Mouse (Mus musculus) G1E (cell line): ENCODE data around the gene Trex1. TPM values are rescaled to one million over a fixed set of nuclear protein-coding genes. Genes with fewer than 3 reads are reported as not detected.

Experiments
- ATAC-seq: 2 replicates; pipeline ENCODE4 v1.8.0; 2016; ENCODE audit warnings: mild to moderate bottlenecking; ENCODE audit not compliant: insufficient number of reproducible peaks, poor library complexity, low FRiP score, severe bottlenecking; ENCODE audit errors: extremely low read depth
- DNase-seq: peaks from one replicate; pipeline ENCODE4 v3.0.0; 2012; ENCODE audit warnings: low spot score
- H3K27me3 ChIP-seq: 2 replicates; pipeline ENCODE4 v1.6.1; 2012; ENCODE audit warnings: mild to moderate bottlenecking, low read length, inconsistent platforms; ENCODE audit not compliant: insufficient read depth
- H3K36me3 ChIP-seq: replicated peaks from 2 replicates; pipeline ENCODE3; 2012; ENCODE audit warnings: mild to moderate bottlenecking, inconsistent platforms
- H3K4me1 ChIP-seq: 2 replicates; pipeline ENCODE4 v1.6.1; 2012; ENCODE audit warnings: low read depth, low read length, inconsistent platforms, mixed read lengths; ENCODE audit not compliant: insufficient read depth
- H3K4me3 ChIP-seq: 2 replicates; pipeline ENCODE4 v1.5.1; 2012; ENCODE audit warnings: low read depth, mild to moderate bottlenecking, inconsistent platforms, low read length, moderate library complexity, mixed read lengths
- H3K9me3 ChIP-seq: replicated peaks from 2 replicates; pipeline ENCODE4 v1.6.1; 2012; ENCODE audit warnings: inconsistent platforms
- CTCF ChIP-seq: IDR thresholded peaks from 2 replicates; pipeline ENCODE4 v1.5.1; 2012; ENCODE audit warnings: low read depth, low read length, inconsistent platforms, mixed read lengths
- GATA1 ChIP-seq: IDR thresholded peaks from 2 replicates; pipeline ENCODE4 v1.6.1; 2012; ENCODE audit warnings: borderline replicate concordance, low read length, inconsistent platforms, mixed read lengths
- GATA2 ChIP-seq: IDR thresholded peaks from 2 replicates; pipeline ENCODE4 v1.6.1; 2012; ENCODE audit warnings: low read depth, low read length, inconsistent platforms, borderline replicate concordance
- POLR2AphosphoS5 ChIP-seq: IDR thresholded peaks from 2 replicates; pipeline ENCODE4 v1.6.1; 2012; ENCODE audit warnings: low read depth, low read length, inconsistent platforms; ENCODE audit not compliant: insufficient replicate concordance
- TAL1 ChIP-seq: conservative IDR thresholded peaks from 2 replicates; pipeline ENCODE4 v1.6.1; 2012; ENCODE audit warnings: low read depth, low read length, inconsistent platforms, mixed read lengths
- polyA plus RNA-seq: library from polyadenylated mRNA; stranded (reverse); fragments of >175 nt; gene quantifications from 2 replicates; pipeline ENCODE4 v1.2.3, GENCODE M21; 2012
- total RNA-seq, 2 experiments: library from RNA; stranded (forward) in 1 of 2; stranded (reverse) in 1 of 2; fragments of 200-1000 nt in 1 of 2; fragments of >200 nt in 1 of 2; fragmentation: Nextera tagmentation in 1 of 2; gene quantifications; 2 replicates each; pipeline ENCODE4 v1.2.3; 2014 to 2017

The Trex1 gene
- total and polyA plus RNA-seq, 3 experiments = 9.6 to 27.4 (median 12.2) TPM

DNA sequence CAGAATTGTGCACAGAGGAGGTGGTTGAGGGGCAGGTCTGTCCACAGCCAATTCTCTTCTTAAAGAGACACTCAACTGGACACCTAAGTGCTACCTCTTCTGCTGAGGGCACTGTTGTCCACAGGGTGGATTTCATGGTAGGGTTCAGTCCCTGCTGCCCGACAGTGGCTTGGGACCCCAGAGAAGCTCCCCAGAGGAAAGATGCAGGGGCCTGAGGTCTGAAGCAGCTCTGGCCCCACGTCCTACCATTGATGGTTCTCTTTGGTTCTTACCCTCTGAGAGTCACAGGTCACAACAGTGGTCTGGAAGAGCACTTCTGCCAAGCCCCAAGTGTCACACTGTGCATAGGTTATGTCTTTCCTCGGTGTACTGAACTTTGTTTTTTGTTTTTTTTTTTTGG is 6.2 kb downstream of the Trex1 start:
- Histone ChIP-seq H3K4me1 (peaks cover 68% of the 10 kb centered on the region), H3K4me3 (no peak overlapping the region), H3K9me3 (no peaks in the 10 kb centered on the region), H3K27me3 (no peaks in the 10 kb centered on the region), H3K36me3 (peaks cover 62% of the 10 kb centered on the region)
- ATAC-seq (no peak), DNase-seq (no peak)
- no peak for TF ChIP-seq GATA2
- TF ChIP-seq GATA1 = no peak
- no peak for TF ChIP-seq CTCF
- TF ChIP-seq TAL1 = no peak
- TF ChIP-seq POLR2AphosphoS5 = no peak

DNA sequence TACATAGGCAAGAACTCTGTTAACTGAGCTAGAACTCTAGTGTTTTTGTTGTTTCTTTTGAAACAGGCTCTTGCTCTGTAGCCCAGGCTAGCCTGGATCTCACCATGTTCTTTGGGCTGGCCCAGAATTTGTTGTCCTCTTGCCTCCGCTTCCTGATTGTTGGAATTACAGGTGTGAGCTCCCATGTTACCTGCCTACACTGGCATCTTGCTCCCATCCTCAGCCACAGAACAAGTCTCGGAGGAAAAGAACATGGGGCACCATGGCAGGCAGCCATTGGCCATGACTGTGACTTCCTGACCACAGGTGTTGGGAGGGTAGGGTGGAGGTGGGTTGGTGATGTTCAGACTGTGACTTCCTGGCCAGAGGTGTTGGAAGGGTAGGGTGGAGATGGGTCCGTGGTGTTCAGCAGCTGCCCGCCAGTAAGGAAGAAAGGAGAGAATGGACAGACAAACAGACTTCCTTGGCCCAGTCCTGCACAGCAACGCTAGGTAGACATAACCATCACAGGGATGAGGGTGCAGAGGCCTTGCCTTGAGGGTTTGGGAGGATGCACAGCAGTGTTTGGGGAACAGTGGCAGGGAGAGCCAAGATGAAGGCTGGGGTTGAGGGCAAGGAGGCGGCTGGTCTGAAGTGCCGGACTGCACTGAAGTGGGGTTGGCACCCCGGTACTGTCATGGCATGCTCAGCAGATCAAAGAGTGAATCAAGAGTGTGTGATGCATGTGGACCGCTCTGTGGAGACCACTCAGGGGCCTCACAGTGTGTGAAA is 6.9 kb downstream of the Trex1 start:
- no peaks in the 10 kb centered on the region for H3K27me3 ChIP-seq
- no peaks in the 10 kb centered on the region for H3K9me3 ChIP-seq
- peaks cover 61% of the 10 kb centered on the region for H3K4me1 ChIP-seq
- no peak for ATAC-seq
- peaks cover 55% of the 10 kb centered on the region for H3K36me3 ChIP-seq
- 0 out of 2 replicates have a peak overlapping the region, but pooled peaks have one; percentile 4 for H3K4me3 ChIP-seq
- DNase-seq = no peak
- TF ChIP-seq GATA1 (no peak), GATA2 (no peak), CTCF (no peak), TAL1 (no peak), POLR2AphosphoS5 (no peak)

DNA sequence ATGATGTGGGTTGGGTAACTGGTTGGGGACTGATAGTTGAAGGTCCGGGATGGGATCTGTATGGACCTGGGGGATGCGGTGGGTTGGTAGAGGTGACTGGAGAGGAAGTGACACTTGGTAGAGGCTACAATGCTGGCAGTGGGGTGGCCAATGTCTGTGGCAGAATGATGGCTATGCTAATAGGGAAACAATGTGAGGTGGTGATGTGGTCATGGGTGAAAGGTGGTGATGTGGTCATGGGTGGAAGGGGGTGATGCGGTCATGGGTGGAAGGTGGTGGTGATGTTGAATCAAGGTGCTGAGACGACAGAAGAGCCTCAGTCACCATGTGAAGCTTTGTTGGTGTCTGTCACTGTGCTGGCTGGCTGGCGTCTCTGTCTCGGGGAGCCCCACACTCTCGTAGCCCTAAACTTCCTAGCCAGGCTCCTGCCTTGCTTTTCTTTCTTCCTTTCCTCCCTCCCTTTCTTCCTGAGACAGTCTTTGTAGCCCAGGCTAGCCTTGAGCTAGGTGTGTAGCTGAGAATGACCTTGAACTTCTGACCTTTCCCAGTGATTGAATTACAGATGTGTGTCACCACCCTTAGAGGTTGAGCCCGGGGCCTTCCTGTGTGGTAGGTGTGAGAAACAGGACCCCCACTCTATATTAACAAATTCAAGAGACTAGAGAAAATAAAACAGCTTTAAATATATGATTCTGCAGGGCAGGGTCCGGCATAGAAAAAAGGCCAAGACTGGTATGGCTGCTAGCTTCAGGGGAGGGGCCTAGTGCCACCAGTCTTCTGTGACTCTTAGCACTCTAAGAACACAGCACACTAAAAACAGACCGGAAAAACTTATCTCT is 7.7 kb downstream of the Trex1 start:
- peaks cover 53% of the 10 kb centered on the region for H3K4me1 ChIP-seq
- DNase-seq (no peak), ATAC-seq (no peak)
- H3K4me3 ChIP-seq = no peak overlapping the region
- peaks cover 47% of the 10 kb centered on the region for H3K36me3 ChIP-seq
- no peaks in the 10 kb centered on the region for H3K9me3 ChIP-seq
- H3K27me3 ChIP-seq = no peaks in the 10 kb centered on the region
- TF ChIP-seq GATA1 (no peak), CTCF (no peak), TAL1 (no peak), GATA2 (no peak), POLR2AphosphoS5 (no peak)

DNA sequence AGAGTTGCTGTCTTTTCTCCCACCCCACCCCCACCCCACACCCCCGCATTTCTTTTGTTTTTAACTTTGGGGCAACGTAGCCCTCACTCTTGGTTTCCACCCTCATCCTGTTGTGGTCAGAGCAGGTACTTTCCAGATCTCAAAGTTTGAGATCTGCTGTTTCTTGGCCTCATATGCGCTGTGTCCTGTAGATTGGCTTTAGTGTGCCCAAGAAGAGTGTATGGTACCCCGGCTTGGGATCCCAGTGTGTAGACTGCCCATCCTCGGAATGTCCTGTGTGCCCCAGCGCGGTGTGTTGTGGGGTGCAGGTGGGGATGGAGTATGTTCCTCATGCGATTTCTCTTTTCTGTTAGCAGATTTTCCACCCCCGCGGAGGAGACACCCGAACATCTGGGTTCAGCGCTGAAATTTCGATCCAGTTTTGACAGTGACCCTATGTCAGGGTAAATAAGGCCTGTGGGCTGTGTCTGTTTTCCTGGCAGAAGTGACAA is 8.5 kb downstream of the Trex1 start:
- ATAC-seq (no peak), DNase-seq (no peak)
- H3K36me3 ChIP-seq = peaks cover 42% of the 10 kb centered on the region
- TF ChIP-seq GATA1 (no peak), TAL1 (no peak), GATA2 (no peak), CTCF (no peak)
- no peaks in the 10 kb centered on the region for H3K27me3 ChIP-seq
- H3K4me1 ChIP-seq = peaks cover 48% of the 10 kb centered on the region
- no peak overlapping the region for H3K4me3 ChIP-seq
- H3K9me3 ChIP-seq = no peaks in the 10 kb centered on the region

- TF ChIP-seq POLR2AphosphoS5 (no peak), TAL1 (no peak), GATA1 (no peak), CTCF (no peak), GATA2 (no peak)
- DNase-seq = no peak
- H3K4me1 ChIP-seq = peaks cover 44% of the 10 kb centered on the region
- no peak for ATAC-seq
- no peak overlapping the region for H3K4me3 ChIP-seq
- H3K9me3 ChIP-seq = no peaks in the 10 kb centered on the region
- peaks cover 38% of the 10 kb centered on the region for H3K36me3 ChIP-seq
- no peaks in the 10 kb centered on the region for H3K27me3 ChIP-seq
Measured at GRCm38 (mm10) chr9:109050674-109050997, 8.9 kb downstream of the Trex1 start.
